Mouse (Mus musculus): Measurements from ENCODE around the gene Kif6. TPM values are rescaled to one million over a fixed set of nuclear protein-coding genes. Genes with fewer than 3 reads are reported as not detected.

Gene Kif6
- total RNA-seq, 2 experiments from 2014 or later = not detected

GRCm38 (mm10) chr17:49792217-49792743, 177.3 kb downstream of the Kif6 start:
- DNase-seq = no peak

- no peak for DNase-seq
These were observed 178.0 kb downstream of the Kif6 start for GRCm38 (mm10) chr17:49792946-49793345.

GRCm38 (mm10) chr17:49793965-49794364, 179.0 kb downstream of the Kif6 start:
- no peak for DNase-seq

GRCm38 (mm10) chr17:49795241-49795640, 180.3 kb downstream of the Kif6 start:
- DNase-seq = no peak

- DNase-seq = no peak
These were observed 181.2 kb downstream of the Kif6 start for GRCm38 (mm10) chr17:49796116-49796515.

GRCm38 (mm10) chr17:49799168-49799567, 184.2 kb downstream of the Kif6 start:
- no peak for DNase-seq

GRCm38 (mm10) chr17:49800157-49800556, 185.2 kb downstream of the Kif6 start:
- DNase-seq = no peak

- no peak for DNase-seq
These were observed 192.5 kb downstream of the Kif6 start for GRCm38 (mm10) chr17:49807461-49807860.

- DNase-seq = no peak
These were observed 193.9 kb downstream of the Kif6 start for GRCm38 (mm10) chr17:49808712-49809343.

GRCm38 (mm10) chr17:49813893-49814640, 199.1 kb downstream of the Kif6 start:
- DNase-seq = no peak

- no peak for DNase-seq
These were observed 201.2 kb downstream of the Kif6 start for GRCm38 (mm10) chr17:49816067-49816565.

GRCm38 (mm10) chr17:49816703-49817102, 201.8 kb downstream of the Kif6 start:
- DNase-seq = no peak

- no peak for DNase-seq
These were observed 205.3 kb downstream of the Kif6 start for GRCm38 (mm10) chr17:49820203-49820602.

GRCm38 (mm10) chr17:49824142-49824840, 209.4 kb downstream of the Kif6 start:
- no peak for DNase-seq

- no peak for DNase-seq
These were observed 210.0 kb downstream of the Kif6 start for GRCm38 (mm10) chr17:49824841-49825450.

GRCm38 (mm10) chr17:49825831-49826230, 210.9 kb downstream of the Kif6 start:
- no peak for DNase-seq

GRCm38 (mm10) chr17:49831745-49832144, 216.8 kb downstream of the Kif6 start:
- no peak for DNase-seq

GRCm38 (mm10) chr17:49834044-49834545, 219.2 kb downstream of the Kif6 start:
- no peak for DNase-seq

GRCm38 (mm10) chr17:49837417-49837816, 222.5 kb downstream of the Kif6 start:
- DNase-seq = no peak

GRCm38 (mm10) chr17:49839243-49839642, 224.3 kb downstream of the Kif6 start:
- DNase-seq = no peak

GRCm38 (mm10) chr17:49851210-49851609, 236.3 kb downstream of the Kif6 start:
- no peak for DNase-seq

GRCm38 (mm10) chr17:49852183-49852582, 237.2 kb downstream of the Kif6 start:
- peak; percentile 36 for DNase-seq
